Mouse (Mus musculus) olfactory bulb, adult 2 months (tissue): ENCODE data around the gene Heatr4.
A peak's percentile ranks its signal among the peaks of the same experiment; 100 is the strongest.

Experiments
- CTCF ChIP-seq: fragments of 200-500 bp; IDR thresholded peaks from 2 replicates; pipeline ENCODE4 v1.5.1; 2012; ENCODE audit warnings: low read depth, mild to moderate bottlenecking, low read length, moderate library complexity; ENCODE audit not compliant: insufficient read depth
- POLR2A ChIP-seq: fragments of 200-500 bp; IDR thresholded peaks from 2 replicates; pipeline ENCODE4 v1.6.1; 2012; ENCODE audit warnings: mild to moderate bottlenecking, low read depth, low read length, moderate library complexity; ENCODE audit not compliant: insufficient read depth

DNA sequence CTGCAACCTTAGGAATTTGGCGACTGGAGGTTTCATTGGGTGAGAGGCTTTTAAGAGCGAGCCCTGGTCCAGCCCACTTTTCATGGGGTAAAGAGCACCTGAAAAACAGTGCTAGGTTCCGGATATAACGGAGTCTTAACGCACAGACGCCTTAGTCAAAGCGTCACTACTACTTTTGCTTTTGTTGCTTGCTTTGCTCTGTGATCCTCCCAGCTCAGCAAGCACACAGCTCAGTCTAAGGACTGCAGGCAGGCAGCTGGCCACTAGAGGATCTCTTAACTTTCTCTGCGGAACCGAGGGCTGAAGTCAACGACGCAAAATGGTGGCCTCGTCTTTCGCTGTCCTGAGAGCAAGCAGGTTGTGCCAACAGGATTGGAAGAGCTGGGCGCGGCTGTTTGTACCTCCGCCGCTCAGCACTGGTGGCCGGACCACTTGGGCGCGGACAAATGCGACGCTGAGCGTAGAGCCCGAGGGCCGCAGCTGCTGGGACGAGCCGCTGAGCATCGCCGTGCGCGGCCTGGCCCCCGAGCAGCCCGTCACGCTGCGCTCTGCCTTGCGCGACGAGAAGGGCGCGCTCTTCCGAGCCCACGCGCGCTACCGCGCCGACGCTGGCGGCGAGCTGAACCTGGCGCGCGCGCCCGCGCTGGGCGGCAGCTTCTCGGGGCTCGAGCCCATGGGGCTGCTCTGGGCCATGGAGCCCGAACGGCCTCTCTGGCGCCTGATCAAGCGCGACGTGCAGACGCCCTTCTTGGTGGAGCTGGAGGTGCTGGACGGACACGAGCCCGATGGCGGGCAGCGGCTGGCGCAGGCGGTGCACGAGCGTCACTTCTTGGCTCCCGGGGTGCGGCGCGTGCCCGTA, 3.2 kb upstream of the Heatr4 start, which contains the start of gene Acot2:
- TF ChIP-seq CTCF: no peak; the same call in 1 of the 2 replicates
- peak; percentile 16; the same call in 1 of the 2 replicates for TF ChIP-seq POLR2A
